Mouse (Mus musculus): ENCODE measurements around the gene Ispd. TPM values are rescaled to one million over a fixed set of nuclear protein-coding genes. Genes with fewer than 3 reads are reported as not detected.

The Ispd gene
- 7.5 and 7.7 TPM in 2 replicates for polyA plus RNA-seq (2015; fragmentation: Nextera tagmentation; extraction: Ambion mirVana)

GRCm38 (mm10) chr12:36381441-36382340 lies at the start of gene Ispd, which contains the start of gene D630036H23Rik:
Ispd (plus strand) TSS chr12:36381450.
D630036H23Rik (minus strand) TSS chr12:36382181.

Other genes starting within 250 kb of the Ispd start
- 16.6 and 17.3 TPM in 2 replicates for gene Ankmy2, start 224.3 kb upstream of the Ispd start, polyA plus RNA-seq (2015; fragmentation: Nextera tagmentation; extraction: Ambion mirVana)
- 130 TPM in 2 replicates for gene Bzw2, start 223.4 kb upstream of the Ispd start, polyA plus RNA-seq (2015; fragmentation: Nextera tagmentation; extraction: Ambion mirVana)
- not detected in 2 replicates for gene Lrrc72, start 128.1 kb upstream of the Ispd start, polyA plus RNA-seq (2015; fragmentation: Nextera tagmentation; extraction: Ambion mirVana)
- gene Sostdc1, start 67.3 kb upstream of the Ispd start, polyA plus RNA-seq (2015; fragmentation: Nextera tagmentation; extraction: Ambion mirVana) = 14.2 and 18.3 TPM in 2 replicates
- gene D630036H23Rik, start 731 bp downstream of the Ispd start, polyA plus RNA-seq (2015; fragmentation: Nextera tagmentation; extraction: Ambion mirVana) = 2.3 and 3.1 TPM in 2 replicates

Data from skeletal muscle tissue, postnatal 0 days (tissue).